Mouse (Mus musculus) telencephalon, adult 2 months (tissue): ENCODE data around the gene Ddi2.
"Not testable (repeated sequence)": the region's sequence is repeated elsewhere in the genome, so short reads cannot be mapped to it uniquely, and the experiment has no call there.

ENCODE experiments used
- DNase-seq: peaks from one replicate; pipeline ENCODE4 v3.0.0-alpha.2; 2011; ENCODE audit warnings: low read depth, low spot score

Ddi2 gene

GRCm38 (mm10) chr4:141722731-141723672 is at the start of gene Ddi2:
Gene Ddi2, minus strand, starts transcription at chr4:141723419.
- DNase-seq: peak; percentile 83

DNA sequence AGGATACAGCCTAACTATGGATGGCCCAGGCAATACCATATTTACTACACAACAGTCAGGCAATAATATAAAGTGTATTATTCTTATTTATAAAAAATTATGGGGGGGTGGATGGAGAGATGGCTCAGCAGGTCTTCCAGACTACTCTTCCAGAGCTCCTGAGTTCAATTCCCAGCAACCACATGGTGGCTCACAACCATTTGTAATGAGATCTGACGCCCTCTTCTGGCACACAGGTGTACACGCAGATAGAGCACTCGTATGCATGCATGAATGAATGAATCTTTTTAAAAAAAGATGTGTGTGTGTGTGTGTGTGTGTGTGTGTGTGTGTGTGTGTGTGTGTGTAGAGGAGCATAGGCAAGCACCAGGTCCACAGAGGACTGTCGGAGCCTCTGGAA is 49.8 kb upstream of the Ddi2 start:
- DNase-seq: not testable (repeated sequence)

DNA sequence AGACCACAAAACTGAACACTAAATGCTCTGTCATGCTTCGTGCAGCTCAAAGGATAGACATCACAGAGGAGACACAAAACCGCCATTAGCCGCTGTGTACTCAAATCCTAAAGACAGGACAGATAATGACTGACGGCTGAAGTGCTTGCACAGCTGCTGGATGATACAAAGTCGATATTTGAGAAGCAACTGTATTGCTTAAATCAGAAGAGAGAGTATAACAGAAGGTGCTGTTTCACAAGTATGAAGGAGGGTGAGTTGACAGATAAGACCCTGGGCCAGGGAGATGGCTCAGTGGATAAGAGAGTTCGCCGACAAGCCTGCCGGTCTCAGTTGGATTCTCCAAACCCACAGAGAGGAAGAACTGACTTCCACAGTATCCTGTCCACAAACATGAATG is 48.6 kb upstream of the Ddi2 start:
- DNase-seq: no peak

- no peak for DNase-seq
Observed at GRCm38 (mm10) chr4:141769501-141770160, 46.4 kb upstream of the Ddi2 start.

GRCm38 (mm10) chr4:141767353-141768036 is 44.3 kb upstream of the Ddi2 start:
- no peak for DNase-seq

- DNase-seq: no peak
Observed at GRCm38 (mm10) chr4:141766668-141767352, 43.6 kb upstream of the Ddi2 start.

DNA sequence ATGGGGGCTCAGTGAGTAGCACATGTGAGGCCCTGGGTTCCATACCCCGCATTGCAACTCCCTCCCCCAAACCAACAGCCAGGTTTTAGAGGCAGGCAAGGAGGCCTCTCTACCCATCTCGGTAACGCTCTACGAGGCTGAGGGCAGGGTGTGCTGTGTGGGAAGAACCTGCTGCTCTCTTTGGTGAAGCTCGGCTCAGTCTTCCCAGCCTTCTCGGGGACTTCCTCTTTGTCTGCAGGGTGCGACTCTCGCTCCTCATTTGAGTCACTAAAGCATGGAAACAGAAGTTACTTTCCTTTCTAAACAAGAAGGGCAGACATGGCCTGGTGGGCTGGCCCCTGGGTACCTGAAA is 43.1 kb upstream of the Ddi2 start:
- no peak for DNase-seq

DNA sequence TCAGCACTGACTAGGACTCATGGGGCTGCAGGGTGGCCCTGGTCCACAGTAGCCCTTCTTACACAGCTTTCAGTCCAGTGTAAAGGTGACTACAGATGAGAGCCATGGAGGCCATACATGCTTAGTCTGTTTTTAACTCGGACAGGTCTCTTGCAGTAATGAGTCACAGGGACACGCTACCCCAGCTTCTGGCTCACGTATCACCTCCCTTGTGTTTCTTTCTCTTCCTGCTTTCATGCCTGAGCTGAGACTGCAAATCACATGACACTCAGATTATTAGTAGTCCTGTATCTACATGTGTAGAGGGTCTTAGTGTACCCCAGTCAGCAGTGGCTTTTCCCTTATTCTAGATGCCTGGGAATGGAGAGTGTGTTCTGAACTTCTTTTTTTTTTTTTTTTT is 41.8 kb upstream of the Ddi2 start:
- DNase-seq: no peak

- no peak for DNase-seq
Observed at GRCm38 (mm10) chr4:141763476-141763875, 40.3 kb upstream of the Ddi2 start.

DNA sequence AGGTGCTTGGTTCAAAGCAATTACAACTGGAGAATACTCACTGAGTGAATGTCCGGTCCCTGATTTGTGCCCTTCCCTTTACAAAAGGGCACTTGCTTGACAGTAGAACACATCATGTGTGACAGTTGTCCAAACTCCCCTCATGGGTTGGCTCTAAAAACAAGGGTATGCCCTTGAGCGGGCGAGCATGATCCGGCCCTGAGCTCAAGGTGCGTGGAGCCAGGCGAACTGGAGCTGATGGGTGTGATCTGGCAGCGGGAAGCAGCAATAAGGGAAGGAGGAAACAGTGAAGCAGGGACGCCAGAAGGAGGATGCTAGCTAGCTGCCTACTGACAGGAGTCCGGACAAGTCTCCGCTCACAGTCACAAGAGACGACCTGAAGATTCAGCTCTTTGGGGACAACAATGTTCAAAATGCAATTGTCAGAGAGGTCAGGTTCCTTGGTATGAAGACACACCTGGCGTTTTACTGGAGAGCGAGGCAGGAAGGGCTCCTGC is 38.9 kb upstream of the Ddi2 start:
- DNase-seq: no peak

GRCm38 (mm10) chr4:141760942-141761341 is 37.7 kb upstream of the Ddi2 start:
- DNase-seq: no peak

DNA sequence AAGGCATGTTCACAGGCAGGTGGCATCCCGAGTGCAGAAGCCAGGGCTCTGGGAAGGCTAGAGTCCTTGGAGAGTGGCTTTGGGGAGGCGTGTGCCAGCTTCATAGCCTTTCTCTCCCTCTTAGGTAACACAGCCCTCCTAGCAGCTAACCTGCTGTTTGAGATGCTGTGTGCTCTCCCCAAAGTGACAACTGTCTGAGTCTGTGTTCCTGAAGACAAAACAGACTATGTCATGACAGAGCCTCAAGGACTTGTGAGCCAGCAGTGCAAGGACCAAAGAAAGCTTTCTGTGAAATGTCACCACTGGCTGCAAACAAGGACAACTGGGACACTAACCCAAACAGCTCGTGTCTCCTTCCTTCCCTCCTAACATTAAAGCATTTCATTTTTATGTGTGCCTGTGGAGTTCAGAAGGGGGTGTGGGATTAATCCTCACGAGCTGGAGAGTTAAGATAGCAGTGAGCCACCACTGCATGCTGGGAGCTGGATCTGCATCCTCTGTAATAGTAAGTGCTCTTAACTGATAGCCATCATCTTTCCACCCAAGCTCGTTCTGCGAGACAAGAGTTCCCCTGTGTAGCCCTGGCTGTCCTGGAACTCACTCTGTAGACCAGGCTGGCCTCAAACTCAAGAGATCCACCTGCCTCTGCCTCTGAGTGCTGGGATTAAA is 35.8 kb upstream of the Ddi2 start:
- DNase-seq: no peak

GRCm38 (mm10) chr4:141757124-141757523 is 33.9 kb upstream of the Ddi2 start:
- DNase-seq: no peak

DNA sequence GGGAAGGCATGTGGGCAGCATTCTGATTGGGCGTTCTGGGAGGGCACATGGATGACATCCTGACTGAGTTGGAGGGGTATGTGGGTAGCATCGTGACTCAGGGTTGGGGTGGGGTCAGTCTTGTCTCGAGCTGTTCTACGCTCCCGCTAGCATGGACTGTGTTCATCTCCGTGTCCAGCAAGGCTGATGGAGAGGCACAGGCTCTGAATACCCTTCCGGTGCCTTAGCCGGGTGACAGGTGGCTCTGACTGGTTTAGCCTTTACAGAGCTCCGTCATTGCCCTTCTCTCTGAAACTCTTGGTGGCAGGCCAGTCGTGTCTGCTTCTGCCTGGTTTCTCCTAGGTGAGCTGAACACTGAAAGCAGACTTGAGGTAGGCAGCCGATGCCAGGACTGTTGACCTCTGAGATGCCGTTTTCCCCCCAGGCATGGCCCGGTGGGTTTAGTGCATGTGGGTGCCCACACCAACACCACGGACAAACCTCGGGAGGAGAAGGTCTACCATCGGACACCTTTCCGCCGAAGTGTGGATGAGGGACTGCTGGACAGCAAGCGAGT is 32.2 kb upstream of the Ddi2 start:
- no peak for DNase-seq

- DNase-seq: no peak
Observed at GRCm38 (mm10) chr4:141752076-141752421, 28.8 kb upstream of the Ddi2 start.

GRCm38 (mm10) chr4:141751419-141752075 is 28.3 kb upstream of the Ddi2 start:
- no peak for DNase-seq

GRCm38 (mm10) chr4:141750826-141751225 is 27.6 kb upstream of the Ddi2 start:
- no peak for DNase-seq

GRCm38 (mm10) chr4:141749557-141749956 is 26.3 kb upstream of the Ddi2 start:
- no peak for DNase-seq

- DNase-seq: no peak
Observed at GRCm38 (mm10) chr4:141746578-141747346, 23.5 kb upstream of the Ddi2 start, which contains the start of gene Agmat. Gene Agmat, plus strand, starts transcription at chr4:141746672.
